Mouse (Mus musculus): ENCODE measurements around the gene Mcemp1.

The Mcemp1 gene

DNA sequence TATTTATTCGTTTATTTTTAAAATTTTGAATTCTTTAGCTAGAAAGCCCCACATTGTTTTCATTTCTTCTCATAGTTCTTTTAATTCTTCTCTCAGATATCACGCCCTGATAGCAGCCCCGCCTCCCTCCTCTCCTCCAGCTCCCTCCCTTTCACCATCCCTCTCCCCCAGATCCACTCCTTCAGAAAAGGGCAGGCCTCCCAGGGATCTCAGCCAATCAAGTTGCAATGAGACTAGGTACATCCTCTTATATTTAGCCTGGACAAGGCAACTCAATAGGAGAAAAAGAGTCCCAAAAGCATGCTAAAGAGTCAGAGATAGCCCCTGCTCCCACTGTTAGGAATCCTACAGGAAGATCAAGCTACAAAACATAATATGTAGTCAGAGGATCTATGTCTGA, 9.1 kb downstream of the Mcemp1 start:
- no peak for DNase-seq (ENCODE audit: low spot score)

DNA sequence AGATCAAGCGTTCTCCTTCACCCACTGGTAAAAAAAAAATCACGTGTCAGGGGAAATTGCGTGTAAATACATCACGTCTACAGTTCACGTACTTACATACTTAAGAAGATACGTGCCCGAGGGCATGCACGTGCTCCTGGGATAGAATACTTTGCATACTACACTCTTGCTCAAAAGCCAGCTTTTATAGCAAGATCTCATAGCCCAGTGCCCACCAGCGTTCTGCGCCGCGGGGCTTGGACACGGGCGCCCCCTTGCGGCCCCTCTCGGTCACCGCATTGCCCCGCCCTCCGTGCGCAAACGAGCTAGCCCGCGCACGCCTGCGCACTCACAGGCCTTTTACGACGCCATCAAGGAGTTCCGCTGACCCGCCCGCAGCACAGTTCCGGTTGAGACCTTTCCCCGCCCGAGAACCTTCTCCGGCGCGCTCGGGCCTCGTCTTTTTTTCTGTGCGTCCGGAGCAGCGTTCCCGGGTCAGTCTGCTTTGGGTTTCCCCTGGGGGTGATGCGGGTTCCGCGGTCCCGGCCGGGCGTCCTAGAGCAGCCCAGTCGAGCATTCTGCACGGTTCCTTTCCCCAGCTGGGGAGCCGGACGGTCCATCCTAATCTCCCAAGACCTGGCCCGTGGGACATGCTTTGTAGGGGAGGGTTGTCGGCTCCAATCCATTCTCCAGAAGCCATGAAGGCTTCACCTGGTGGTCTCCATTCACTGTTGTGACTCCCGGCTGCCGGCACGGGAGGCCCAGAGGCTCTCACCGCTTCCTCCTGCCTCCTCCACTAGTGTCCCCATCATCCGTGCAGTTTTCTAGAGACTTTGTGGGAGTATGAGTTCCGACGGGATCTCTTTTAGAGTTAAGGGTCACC, 10.8 kb downstream of the Mcemp1 start, which contains the start of gene Trappc5:
Trappc5 (plus strand) TSS at position 169 of the 862 bp plus-strand sequence.
- peak; percentile 90 for DNase-seq (ENCODE audit: low spot score)

DNA sequence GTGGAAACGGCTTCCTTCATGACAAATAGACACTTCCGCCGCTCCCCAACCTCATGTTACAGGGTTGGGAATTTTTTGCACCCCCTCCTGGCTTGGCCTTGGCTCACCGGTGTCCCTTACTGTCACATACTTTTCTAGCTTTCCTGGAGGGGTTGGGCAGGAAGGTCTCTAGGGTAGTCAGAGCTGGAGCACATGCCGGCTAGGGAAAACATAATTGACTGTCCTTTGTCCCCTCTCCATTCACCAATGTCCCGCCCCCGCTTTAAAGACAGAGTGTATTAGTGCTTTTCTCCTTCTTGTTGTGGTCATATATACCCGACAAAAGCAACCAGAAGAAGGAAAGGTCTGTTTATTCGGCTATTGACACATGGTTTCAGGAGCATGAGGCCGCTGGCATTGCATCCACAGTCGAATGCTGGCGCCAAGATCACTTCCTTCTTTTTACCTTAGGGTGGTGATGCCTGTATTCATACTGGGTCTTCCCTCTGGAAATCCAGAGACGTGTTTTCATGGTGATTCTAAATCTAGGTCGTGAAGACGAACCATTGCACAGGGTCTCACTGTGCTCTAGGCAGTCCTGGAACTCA, 11.5 kb downstream of the Mcemp1 start:
- DNase-seq (ENCODE audit: low spot score), result no peak

DNA sequence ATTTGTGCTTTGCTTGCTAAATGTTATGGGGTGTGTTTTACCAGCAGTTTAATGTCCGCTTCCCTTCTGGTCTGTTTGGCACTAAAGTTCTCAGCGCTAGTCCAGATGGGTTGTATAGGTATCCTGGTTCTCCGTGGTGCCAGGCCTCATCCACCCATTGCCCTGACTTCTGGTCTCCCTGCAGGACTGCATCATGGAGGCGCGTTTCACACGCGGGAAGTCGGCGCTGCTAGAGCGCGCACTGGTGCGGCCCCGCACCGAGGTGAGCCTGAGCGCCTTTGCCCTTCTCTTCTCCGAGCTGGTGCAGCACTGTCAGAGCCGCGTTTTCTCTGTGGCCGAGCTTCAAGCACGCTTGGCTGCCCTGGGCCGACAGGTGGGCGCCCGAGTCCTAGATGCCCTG, 13.3 kb downstream of the Mcemp1 start:
- DNase-seq (ENCODE audit: low spot score), result no peak

DNA sequence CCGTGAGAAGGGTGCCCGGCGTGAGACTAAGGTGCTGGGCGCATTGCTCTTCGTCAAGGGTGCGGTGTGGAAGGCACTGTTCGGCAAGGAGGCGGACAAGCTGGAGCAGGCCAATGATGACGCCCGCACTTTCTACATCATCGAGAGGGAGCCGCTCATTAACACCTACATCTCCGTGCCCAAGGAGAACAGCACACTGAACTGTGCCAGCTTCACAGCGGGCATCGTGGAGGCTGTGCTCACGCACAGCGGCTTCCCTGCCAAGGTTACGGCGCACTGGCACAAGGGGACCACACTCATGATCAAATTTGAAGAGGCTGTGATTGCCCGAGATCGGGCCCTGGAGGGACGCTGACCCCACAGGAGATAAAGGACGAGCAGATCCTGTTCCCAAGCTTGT, 13.7 kb downstream of the Mcemp1 start:
- DNase-seq (ENCODE audit: low spot score), result no peak

DNA sequence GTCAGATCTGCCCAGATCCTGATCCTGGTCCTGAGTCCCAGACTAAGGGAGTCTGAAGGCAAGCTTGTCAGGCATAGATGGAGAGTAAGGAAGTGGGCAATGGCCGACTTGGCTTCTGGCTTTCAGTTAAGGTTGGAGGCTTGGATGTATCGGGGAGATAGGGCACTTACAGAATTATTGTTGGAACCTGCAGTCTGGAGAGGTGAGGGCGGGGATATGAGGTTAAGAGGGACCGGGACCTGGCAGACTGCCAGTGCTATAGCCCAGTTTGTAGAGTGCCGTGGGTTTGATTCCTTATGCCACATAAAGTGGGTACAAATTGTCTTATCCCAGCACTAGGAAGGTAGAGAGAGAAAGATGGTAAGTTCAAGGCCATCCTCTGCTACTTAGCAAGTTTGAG, 14.1 kb downstream of the Mcemp1 start:
- no peak for DNase-seq (ENCODE audit: low spot score)

DNA sequence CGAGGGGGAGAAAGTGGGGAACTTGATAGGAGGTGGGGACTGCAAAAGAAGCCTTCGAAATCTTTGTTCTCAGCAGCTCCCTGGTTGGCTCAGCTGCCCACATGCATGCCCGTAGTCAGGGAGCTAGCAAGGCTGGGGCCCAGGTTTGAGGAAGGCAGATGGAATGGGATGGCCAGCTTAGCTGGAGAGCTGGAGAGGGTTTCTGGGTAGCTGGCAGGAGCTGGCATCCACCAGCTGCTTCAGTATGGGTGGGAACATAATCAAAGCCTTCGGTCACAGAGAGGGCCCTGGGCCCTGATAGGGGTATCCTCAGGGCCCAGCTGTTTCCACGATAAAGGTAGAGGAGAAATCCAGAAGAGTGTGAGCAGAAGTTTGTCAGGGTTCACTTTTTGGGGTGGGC, 16.9 kb downstream of the Mcemp1 start:
- no peak for DNase-seq (ENCODE audit: low spot score)

DNA sequence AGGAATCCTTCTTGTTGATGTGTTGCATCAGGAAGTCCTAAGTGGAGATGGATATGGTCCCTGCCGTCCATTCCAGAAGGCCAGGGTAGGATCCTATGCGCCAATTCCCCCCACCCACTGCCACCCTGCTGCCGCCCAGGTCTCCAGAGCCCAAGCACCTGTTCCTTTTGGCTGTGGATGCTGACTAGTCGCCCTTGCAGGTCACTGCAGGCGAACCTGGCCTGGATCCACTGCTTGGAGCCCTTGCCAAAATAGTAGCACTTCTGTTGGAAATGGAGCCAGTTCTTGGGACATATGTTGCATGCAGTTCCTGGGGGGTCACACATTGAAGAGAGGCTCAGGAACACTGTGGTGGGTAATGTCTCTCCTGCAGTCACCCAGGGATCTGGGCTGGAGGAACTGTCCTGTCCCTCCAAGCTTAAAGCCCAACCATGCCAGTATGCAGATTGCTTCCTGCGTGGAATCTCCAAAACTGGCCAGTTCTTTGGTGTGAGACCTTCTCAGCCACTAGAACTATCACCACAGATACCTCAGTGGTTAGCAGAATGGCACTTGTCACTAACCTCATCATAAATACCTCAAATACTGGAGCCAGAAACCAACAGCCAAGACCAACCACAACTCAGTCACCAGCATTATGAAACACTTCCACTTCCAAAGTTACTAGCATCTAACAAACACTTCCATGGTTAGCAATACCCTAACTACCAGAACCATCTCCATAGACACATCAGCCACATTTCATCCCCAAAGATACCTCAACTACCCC, 18.0 kb downstream of the Mcemp1 start:
- no peak for DNase-seq (ENCODE audit: low spot score)

DNA sequence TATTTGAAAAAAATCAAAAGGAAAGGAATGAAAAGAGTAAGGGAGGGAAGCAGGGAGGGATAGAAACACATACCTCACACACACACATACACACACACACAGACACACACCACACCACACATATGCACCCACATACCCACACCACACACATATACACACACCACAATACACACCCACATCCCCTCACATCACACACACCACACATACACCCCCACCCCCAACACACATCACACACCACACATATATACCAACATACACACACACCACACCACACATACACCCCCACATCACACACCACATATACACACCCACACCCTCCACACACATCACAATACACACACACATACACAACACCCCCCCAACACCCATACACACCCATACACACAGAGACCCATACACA, 19.0 kb downstream of the Mcemp1 start:
- DNase-seq (ENCODE audit: low spot score), result no peak

DNA sequence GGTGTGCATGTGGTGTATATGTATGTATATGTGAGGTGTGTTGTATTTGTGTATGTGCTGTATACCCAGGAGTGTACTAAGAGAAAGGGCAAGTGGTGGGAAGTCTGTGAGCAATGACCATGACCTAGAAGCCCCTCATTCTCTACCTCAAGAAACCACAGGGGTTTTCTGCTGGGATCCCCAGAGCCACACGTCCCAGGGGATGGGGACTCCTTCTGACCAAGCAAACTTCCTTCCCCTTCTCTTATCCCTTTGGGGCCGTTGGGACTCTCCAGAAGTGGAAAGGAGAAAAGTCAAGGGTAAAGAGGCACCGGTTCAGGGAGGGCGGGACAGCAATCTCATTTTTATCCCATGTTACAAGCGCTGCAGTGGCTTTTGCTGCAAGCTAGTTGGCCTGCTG, 19.9 kb downstream of the Mcemp1 start:
- no peak for DNase-seq (ENCODE audit: low spot score)

DNA sequence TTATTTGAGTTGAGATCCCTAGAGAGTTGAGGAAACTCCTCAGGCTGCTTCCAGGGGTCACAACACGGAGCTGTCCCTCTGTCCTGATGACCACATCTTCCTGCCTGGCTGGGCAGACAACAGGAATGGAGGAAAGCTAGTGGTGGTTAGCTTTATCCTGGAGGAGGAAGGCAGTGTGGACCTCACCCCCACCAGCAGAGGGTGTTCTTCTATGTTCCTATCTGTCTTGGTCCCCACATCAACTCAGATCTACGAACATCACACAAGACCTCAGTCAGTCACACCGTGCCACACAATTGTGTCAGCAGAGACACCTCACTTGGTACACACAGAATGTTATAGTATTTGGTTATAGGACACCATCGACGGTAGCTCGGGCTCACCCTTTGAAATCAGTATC, 22.0 kb downstream of the Mcemp1 start:
- no peak for DNase-seq (ENCODE audit: low spot score)

DNA sequence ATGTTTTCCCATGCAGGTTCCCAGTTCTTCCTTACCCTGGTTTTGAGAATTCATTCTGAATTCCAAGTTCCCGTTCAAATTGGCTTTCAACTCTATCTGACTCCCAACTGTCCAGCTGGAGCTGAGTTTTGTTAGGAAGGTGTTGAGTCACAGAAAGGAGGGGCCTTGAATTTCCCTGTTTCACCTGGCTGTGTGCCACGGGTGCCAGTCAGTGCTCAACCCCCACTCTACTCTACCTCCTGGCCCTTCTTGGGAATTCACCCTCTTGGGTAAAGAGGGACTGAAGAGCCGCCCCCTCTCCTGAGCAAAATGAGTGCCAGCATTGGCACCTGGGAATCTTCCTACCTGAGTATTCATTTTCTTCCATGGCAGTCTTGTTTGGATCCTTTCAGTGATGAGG, 25.2 kb downstream of the Mcemp1 start:
- no peak for DNase-seq (ENCODE audit: low spot score)

DNA sequence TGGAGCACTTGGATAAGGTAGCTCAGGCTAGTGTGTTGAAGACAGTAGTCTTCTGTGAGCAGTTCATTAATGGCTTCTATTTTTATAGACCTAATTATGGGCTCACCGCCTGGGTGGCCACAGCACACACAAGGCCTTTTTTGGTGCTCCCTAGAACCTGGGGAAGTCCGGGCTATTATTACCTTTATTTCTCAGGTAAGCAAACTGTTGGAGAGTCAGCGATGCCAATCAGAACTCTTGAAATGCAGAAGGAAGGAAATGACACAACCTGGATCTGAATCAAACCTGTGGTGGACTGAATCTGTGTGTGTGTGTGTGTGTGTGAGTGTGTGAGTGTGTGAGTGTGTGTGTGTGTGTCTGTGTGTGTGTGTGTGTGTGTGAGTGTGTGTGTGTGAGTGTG, 28.6 kb downstream of the Mcemp1 start, which contains the start of gene Fcer2a:
Fcer2a (minus strand) TSS at position 55 of the 400 bp plus-strand sequence.
- DNase-seq (ENCODE audit: low spot score), result no peak

DNA sequence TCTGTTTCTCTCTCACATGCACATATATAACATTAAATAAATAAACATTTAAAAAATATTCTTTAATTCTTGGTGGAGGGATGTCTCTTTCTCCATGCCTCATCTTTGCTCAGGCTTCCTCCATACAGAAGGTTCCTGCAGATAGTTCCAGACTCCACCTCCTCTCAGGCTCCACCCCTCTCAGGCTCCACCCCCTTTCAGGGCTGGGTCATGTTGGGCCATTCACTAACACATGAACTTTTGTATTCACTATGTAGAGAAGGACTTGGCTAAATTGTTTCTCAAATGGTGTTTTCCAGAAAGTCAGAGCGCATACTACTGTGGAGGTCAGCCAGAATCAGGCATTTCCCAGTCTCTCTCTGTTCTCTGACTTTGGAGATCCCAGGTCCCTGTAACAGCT, 35.9 kb downstream of the Mcemp1 start:
- DNase-seq (ENCODE audit: low spot score), result no peak

DNA sequence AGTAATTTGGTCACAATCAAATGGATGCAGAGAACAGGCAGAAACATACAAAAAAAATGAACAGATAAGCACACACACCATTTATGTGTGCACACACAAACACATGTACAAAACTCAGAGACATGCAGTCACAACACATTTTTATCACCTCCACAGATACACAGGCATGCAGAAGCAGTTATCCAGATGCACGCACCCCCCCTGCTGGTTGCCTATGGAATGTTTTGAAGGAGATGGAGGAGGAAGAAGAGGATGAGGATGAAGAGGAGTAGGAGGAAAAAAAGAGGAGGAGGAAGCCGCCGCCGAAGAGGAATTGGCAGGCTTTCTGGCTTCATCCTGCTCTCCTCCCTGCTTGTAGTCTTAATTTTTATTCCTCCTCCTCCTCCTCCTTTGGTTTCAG, 40.2 kb downstream of the Mcemp1 start:
- DNase-seq (ENCODE audit: low spot score), result no peak

DNA sequence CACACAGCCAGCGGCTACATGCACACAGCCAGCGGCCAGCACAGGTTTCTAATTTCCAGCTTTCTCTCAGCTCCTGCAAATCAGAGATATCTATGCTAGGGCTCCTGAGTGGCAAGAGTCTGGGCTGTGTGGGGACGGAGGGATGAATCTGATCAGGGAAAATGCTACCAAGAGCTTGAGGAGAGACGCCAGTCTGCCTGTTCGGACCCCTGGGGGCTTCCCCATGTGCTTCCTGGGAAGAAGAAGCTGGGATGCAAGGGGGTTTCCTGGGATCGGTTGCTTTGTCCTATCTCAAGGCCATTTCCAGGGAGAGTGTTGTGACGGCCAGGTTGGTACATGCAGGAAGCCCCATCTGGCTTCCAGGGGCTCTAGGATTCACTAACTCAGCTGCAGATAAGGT, 42.1 kb downstream of the Mcemp1 start:
- DNase-seq (ENCODE audit: low spot score), result no peak

DNA sequence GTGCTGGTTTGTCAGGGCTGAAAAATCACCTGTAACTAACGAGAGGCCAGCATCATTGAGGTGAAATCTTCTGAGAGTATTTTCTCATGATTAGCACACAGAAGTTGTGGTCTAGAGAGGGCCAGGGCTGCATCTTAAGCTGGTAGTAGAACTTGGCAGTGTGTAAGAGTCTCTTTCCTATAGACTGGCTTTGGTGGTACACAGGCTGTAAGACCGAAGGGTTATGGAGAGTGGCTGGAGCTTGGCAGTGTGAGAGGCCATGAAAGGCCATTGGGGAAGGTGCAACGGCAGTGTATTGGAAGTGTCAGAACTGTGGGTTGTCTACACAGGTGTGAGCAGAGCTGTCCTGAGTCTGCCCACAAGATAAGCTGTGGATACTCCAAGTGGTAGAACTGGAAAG, 44.8 kb downstream of the Mcemp1 start:
- no peak for DNase-seq (ENCODE audit: low spot score)

DNA sequence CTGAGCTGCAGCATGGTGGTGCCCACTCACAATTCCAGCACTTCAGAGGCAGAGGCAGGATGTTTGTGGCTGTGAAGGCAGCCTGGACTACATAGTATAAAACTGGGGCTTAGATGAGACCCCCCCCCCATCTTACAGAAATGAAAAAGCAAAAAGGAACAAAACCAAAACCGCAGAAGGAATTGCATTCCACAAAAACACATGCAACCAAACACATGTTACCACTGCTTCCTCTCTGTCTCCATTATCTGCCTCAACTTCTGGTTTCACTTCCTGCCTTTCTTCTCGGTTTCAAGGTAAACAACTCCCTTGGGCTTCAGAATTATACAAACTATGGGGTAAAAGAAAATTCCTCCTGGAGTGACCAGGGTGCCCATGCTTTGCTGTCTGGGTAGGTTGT, 46.1 kb downstream of the Mcemp1 start:
- DNase-seq (ENCODE audit: low spot score), result no peak

DNA sequence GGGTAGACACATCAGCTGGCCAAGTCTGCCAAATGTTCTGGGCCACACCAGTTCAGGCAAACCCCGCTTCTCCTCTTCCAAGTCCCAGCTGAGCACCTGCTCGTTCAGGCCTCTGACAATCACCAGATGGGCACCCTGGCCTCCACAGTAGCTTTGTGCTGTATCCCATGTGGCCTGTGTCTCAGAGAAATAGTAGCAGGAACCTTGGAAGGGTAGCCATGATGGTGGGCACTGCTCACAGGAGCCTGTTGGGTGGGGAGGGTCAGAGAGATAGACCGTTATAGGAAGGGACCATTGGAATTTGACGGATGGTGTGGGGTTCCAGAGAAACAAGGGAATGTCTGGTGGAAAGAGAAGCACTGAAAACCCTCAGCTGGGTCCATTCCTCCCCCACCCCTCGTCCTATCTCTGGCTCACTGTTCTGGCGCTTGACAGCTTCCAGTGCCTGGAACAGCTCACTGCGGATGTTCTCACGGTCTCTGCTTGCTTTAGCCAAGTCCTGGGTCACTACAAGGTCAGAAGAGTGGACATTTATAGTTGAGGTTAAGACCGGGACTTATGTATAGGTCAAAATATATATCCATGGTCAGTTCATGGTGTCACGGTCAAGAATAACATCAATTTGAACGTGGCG, 51.9 kb downstream of the Mcemp1 start:
- no peak for DNase-seq (ENCODE audit: low spot score)

DNA sequence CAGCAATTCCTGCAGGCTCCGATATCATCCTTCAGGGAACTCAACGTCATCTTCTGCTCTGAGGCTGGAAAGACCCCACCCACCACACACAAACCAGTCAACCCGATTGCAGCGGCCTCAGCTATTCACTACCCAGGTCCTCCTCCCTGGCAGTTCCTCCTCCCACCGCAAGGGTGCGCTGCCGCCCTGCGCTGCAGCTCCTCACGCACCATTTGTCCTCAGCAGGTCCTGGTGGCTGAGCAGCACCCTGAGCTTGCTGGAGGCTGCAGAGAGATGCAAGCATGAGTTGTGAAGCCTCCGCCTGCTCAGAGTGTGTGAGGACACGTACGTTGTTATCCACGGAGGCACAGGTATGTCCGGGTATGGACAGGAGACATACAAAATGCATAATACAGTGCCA, 53.0 kb downstream of the Mcemp1 start:
- peak; percentile 13 for DNase-seq (ENCODE audit: low spot score)

All from ovary, postnatal 10 days (tissue).